Mouse (Mus musculus) heart, adult 2 months (tissue): ENCODE results near the gene Foxc2. TPM values are rescaled to one million over a fixed set of nuclear protein-coding genes. Genes with fewer than 3 reads are reported as not detected.

ENCODE experiments used
- DNase-seq, 2 experiments: peaks; one replicate each; pipeline ENCODE4 v3.0.0; 2021
- H3K27ac ChIP-seq: fragments of 200-600 bp; 2 replicates; pipeline ENCODE4 v1.8.1; 2022
- H3K27me3 ChIP-seq: fragments of 200-500 bp; 2 replicates; pipeline ENCODE4 v1.6.1; 2012; ENCODE audit warnings: mild to moderate bottlenecking, low read length, inconsistent platforms, mixed read lengths; ENCODE audit not compliant: control insufficient read depth, insufficient read depth
- H3K36me3 ChIP-seq: fragments of 200-500 bp; 2 replicates; pipeline ENCODE4 v1.6.1; 2012; ENCODE audit warnings: low read length, inconsistent platforms; ENCODE audit not compliant: control insufficient read depth, insufficient read depth
- H3K4me1 ChIP-seq: fragments of 200-500 bp; 2 replicates; pipeline ENCODE4 v1.6.1; 2011; ENCODE audit warnings: low read length; ENCODE audit not compliant: control insufficient read depth, insufficient read depth
- H3K4me3 ChIP-seq: fragments of 200-600 bp; 2 replicates; pipeline ENCODE4 v1.8.1; 2022
- H3K79me2 ChIP-seq: fragments of 200-500 bp; replicated peaks from 2 replicates; pipeline ENCODE4 v1.6.1; 2012; ENCODE audit warnings: mild to moderate bottlenecking, inconsistent platforms, low read length, moderate library complexity, mixed read lengths; ENCODE audit not compliant: control insufficient read depth, insufficient read depth
- H3K9ac ChIP-seq: fragments of 200-500 bp; 2 replicates; pipeline ENCODE4 v1.6.1; 2012; ENCODE audit warnings: low read depth, mild to moderate bottlenecking, control low read depth, inconsistent platforms, low read length, mixed read lengths
- CTCF ChIP-seq: fragments of 200-600 bp; IDR thresholded peaks from 2 replicates; pipeline ENCODE4 v1.8.1; 2022; ENCODE audit warnings: antibody characterized with exemption, mild to moderate bottlenecking, moderate library complexity
- EP300 ChIP-seq: fragments of 200-500 bp; IDR thresholded peaks from 2 replicates; pipeline ENCODE4 v1.6.1; 2011; ENCODE audit warnings: low read depth, low read length, control low read depth; ENCODE audit not compliant: insufficient read depth
- POLR2A ChIP-seq: fragments of 200-500 bp; IDR thresholded peaks from 2 replicates; pipeline ENCODE4 v1.6.1; 2011; ENCODE audit warnings: mild to moderate bottlenecking, low read depth, low read length, control low read depth; ENCODE audit not compliant: insufficient read depth
- WGBS: fragments of 180-500 bp; shearing (Covaris S2); methylation state at CpG from one replicate; pipeline ENCODE4 v1.1.7; 2018; 5-methylcytosine and 5-hydroxymethylcytosine counted together
- intact Hi-C: fragments of 180-260 bp; cut with DNase I; formaldehyde crosslinking; loops from one replicate; pipeline ENCODE4 v1.15.1; 2025
- polyA plus RNA-seq: library from polyadenylated mRNA; depleted of rRNA; stranded (reverse); fragments of >200 nt; gene quantifications from 2 replicates; pipeline ENCODE4 v1.2.3, GENCODE M21; 2012
- total RNA-seq, 2 experiments: library from RNA; stranded (reverse); gene quantifications; 2 replicates each; pipeline ENCODE4 v1.2.3; 2021

The Foxc2 gene
- total and polyA plus RNA-seq, 3 experiments = 2.0 to 2.2 (median 2.0) TPM

GRCm38 (mm10) chr8:121080361-121081090, 35.4 kb upstream of the Foxc2 start:
- Histone ChIP-seq H3K27ac (no peak overlapping the region), H3K79me2 (no peaks in the 10 kb centered on the region), H3K36me3 (no peaks in the 10 kb centered on the region), H3K9ac (no peak overlapping the region), H3K27me3 (peaks cover 47% of the 10 kb centered on the region), H3K4me1 (no peaks in the 10 kb centered on the region), H3K4me3 (no peak overlapping the region)
- no peak for DNase-seq
- no peak for TF ChIP-seq EP300
- TF ChIP-seq POLR2A = no peak
- TF ChIP-seq CTCF = no peak
- 2% methylated on average over 49 of the region's 49 CpGs for WGBS
- intact Hi-C loops = loop anchor here (5.0 kb wide), 1 partner anchor 58 kb away; no protein-coding TSS in a partner anchor

GRCm38 (mm10) chr8:121081398-121081797, 34.6 kb upstream of the Foxc2 start:
- Histone ChIP-seq H3K27me3 (peaks cover 46% of the 10 kb centered on the region), H3K36me3 (no peaks in the 10 kb centered on the region), H3K9ac (no peak overlapping the region), H3K79me2 (no peaks in the 10 kb centered on the region), H3K4me3 (no peak overlapping the region), H3K4me1 (no peaks in the 10 kb centered on the region), H3K27ac (no peak overlapping the region)
- WGBS = 15% methylated on average over 7 of the region's 7 CpGs
- TF ChIP-seq CTCF (no peak), EP300 (no peak), POLR2A (no peak)
- no peak for DNase-seq
- intact Hi-C loops = loop anchor here (5.0 kb wide), 1 partner anchor 59 kb away; no protein-coding TSS in a partner anchor

DNA sequence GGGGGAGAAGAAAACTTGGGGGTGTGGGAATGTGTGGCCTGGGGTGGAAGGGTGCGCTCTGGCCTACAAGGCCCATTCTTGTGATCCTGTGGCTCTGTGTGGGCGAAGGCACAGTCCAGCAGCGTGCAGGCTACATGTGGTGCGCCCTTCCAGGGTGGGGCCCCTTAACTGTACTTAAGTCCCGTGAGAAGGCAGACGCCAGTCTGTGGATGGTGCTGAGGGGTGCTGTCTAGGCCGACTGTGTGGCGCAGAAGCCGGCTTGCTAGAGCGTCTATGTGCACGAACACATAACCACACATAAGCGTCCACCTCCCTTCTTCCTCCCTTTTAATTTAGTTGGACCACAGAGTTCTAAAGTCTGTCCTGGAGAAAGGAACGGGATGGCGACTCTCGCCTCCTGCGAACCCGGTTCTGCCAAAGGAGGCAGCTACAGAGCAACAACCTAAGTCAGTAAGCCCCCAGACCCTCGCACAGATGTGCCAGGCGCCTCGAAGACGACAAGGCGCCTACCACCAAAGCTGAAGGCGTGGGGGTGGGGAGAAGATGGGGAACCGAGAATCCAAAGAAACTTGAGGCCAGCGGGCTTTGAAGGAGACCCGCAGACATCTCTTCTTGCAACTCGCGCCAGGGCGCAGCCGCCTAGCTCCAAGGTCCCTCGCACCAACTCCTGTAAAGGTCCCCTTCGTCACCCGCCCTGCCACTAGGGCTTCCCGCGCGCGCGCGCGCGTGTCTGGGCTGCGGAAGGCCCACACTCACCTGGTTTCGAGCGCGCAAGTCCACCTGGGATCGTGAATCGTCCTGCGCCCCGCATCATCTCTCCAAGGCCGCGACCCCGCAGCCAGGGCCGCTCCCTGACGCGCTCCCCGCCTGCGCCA, 33.5 kb upstream of the Foxc2 start:
- no peak for TF ChIP-seq EP300
- TF ChIP-seq CTCF = no peak
- TF ChIP-seq POLR2A = no peak
- WGBS = 7% methylated on average over 57 of the region's 57 CpGs
- no peaks in the 10 kb centered on the region for H3K36me3 ChIP-seq
- H3K4me1 ChIP-seq = no peaks in the 10 kb centered on the region
- peak overlapping the region; percentile 34 for H3K9ac ChIP-seq
- intact Hi-C loops = loop anchor here (5.0 kb wide), 1 partner anchor 60 kb away; no protein-coding TSS in a partner anchor
- peak overlapping the region; percentile 77 for H3K4me3 ChIP-seq
- H3K79me2 ChIP-seq = no peaks in the 10 kb centered on the region
- no peak overlapping the region for H3K27ac ChIP-seq
- H3K27me3 ChIP-seq = peaks cover 42% of the 10 kb centered on the region
- DNase-seq = no peak

- Histone ChIP-seq H3K4me1 (no peaks in the 10 kb centered on the region), H3K9ac (peak overlapping the region; percentile 77), H3K27me3 (peaks cover 39% of the 10 kb centered on the region), H3K27ac (peak overlapping the region; percentile 48; the same call in 1 of the 2 replicates), H3K36me3 (no peaks in the 10 kb centered on the region), H3K79me2 (no peaks in the 10 kb centered on the region), H3K4me3 (peak overlapping the region; percentile 77)
- WGBS = under 1% methylated on average over 89 of the region's 89 CpGs
- no peak for TF ChIP-seq CTCF
- intact Hi-C loops = loop anchor here (5.0 kb wide), 1 partner anchor 61 kb away; no protein-coding TSS in a partner anchor
- peak; percentile 84 to 85 for DNase-seq
Observed at GRCm38 (mm10) chr8:121083093-121083935, 32.7 kb upstream of the Foxc2 start.

DNA sequence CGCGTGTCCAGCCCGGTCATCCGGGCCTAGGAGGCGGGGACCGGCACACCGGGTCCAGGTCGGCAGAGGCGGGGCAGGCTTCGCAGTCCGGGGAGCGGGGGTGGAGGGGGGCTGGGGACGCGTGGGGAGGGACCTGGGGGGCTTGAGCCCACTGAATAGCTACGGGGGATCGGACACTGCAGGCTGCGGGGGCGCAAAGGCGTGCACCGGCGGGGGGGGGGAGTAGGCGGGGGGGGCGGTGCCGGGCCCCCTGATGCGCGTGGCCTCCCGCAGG, 32.1 kb upstream of the Foxc2 start:
- H3K9ac ChIP-seq = peak overlapping the region; percentile 77
- no peak for TF ChIP-seq EP300
- no peak for TF ChIP-seq POLR2A
- TF ChIP-seq CTCF = no peak
- H3K36me3 ChIP-seq = no peaks in the 10 kb centered on the region
- H3K4me3 ChIP-seq = peak overlapping the region; percentile 77
- WGBS = under 1% methylated on average over 14 of the region's 27 CpGs
- DNase-seq = no peak
- no peaks in the 10 kb centered on the region for H3K79me2 ChIP-seq
- H3K27ac ChIP-seq = no peak overlapping the region; the same call in 1 of the 2 replicates
- no peaks in the 10 kb centered on the region for H3K4me1 ChIP-seq
- intact Hi-C loops = loop anchor here (5.0 kb wide), 1 partner anchor 62 kb away; no protein-coding TSS in a partner anchor
- H3K27me3 ChIP-seq = peaks cover 37% of the 10 kb centered on the region
